Mouse (Mus musculus): ENCODE measurements around the gene Zfp385a. TPM values are rescaled to one million over a fixed set of nuclear protein-coding genes. Genes with fewer than 3 reads are reported as not detected.

Zfp385a gene
- polyA plus RNA-seq, 1 experiment from 2014 or later: 11.2 TPM

- Histone ChIP-seq H3K4me3 (replicated peaks) (peak overlapping the region; percentile 41), H3K9ac (replicated peaks) (peak overlapping the region; percentile 66), H3K4me1 (replicated peaks) (peaks cover 74% of the 10 kb centered on the region), H3K27me3 (peaks cover 9% of the 10 kb centered on the region; the same call in 1 of the 2 replicates), H3K27ac (peak overlapping the region; percentile 98), H3K4me2 (peak overlapping the region; percentile 75), H3K36me3 (no peaks in the 10 kb centered on the region), H3K9me3 (no peaks in the 10 kb centered on the region)
- WGBS: under 1% methylated on average over 71 of the region's 71 CpGs
- peak; percentile 88 for ATAC-seq (ENCODE audit: insufficient number of reproducible peaks, insufficient read depth, low FRiP score, low TSS enrichment, low read depth)
Observed at GRCm38 (mm10) chr15:103305070-103305678, 34.7 kb downstream of the Zfp385a start.

- H3K9ac ChIP-seq (replicated peaks): peak overlapping the region; percentile 66
- peak overlapping the region; percentile 75 for H3K4me2 ChIP-seq
- peak overlapping the region; percentile 41 for H3K4me3 ChIP-seq (replicated peaks)
- H3K9me3 ChIP-seq: no peaks in the 10 kb centered on the region
- peak overlapping the region; percentile 98 for H3K27ac ChIP-seq
- peaks cover 9% of the 10 kb centered on the region; the same call in 1 of the 2 replicates for H3K27me3 ChIP-seq
- WGBS: 0% methylated on average over 9 of the region's 9 CpGs
- no peaks in the 10 kb centered on the region for H3K36me3 ChIP-seq
- peak; percentile 1; the same call in 1 of the 2 replicates for ATAC-seq (ENCODE audit: insufficient number of reproducible peaks, insufficient read depth, low FRiP score, low TSS enrichment, low read depth)
- H3K4me1 ChIP-seq (replicated peaks): peaks cover 80% of the 10 kb centered on the region
Observed at GRCm38 (mm10) chr15:103304616-103304969, 35.3 kb downstream of the Zfp385a start.

GRCm38 (mm10) chr15:103303916-103304615, 35.8 kb downstream of the Zfp385a start:
- H3K27me3 ChIP-seq: peaks cover 4% of the 10 kb centered on the region; the same call in 1 of the 2 replicates
- peaks cover 85% of the 10 kb centered on the region for H3K4me1 ChIP-seq (replicated peaks)
- peak overlapping the region; percentile 41 for H3K4me3 ChIP-seq (replicated peaks)
- H3K27ac ChIP-seq: peak overlapping the region; percentile 98
- H3K4me2 ChIP-seq: peak overlapping the region; percentile 75
- peak overlapping the region; percentile 66 for H3K9ac ChIP-seq (replicated peaks)
- H3K9me3 ChIP-seq: no peaks in the 10 kb centered on the region
- ATAC-seq (ENCODE audit: insufficient number of reproducible peaks, insufficient read depth, low FRiP score, low TSS enrichment, low read depth): no peak
- 2% methylated on average over 8 of the region's 8 CpGs for WGBS
- no peaks in the 10 kb centered on the region for H3K36me3 ChIP-seq

- peak overlapping the region; percentile 0 for H3K9ac ChIP-seq (replicated peaks)
- H3K4me2 ChIP-seq: peak overlapping the region; percentile 57
- H3K27me3 ChIP-seq: no peaks in the 10 kb centered on the region
- no peak for ATAC-seq (ENCODE audit: insufficient number of reproducible peaks, insufficient read depth, low FRiP score, low TSS enrichment, low read depth)
- peaks cover 92% of the 10 kb centered on the region for H3K4me1 ChIP-seq (replicated peaks)
- peaks cover 10% of the 10 kb centered on the region for H3K36me3 ChIP-seq
- peak overlapping the region; percentile 98 for H3K27ac ChIP-seq
- no peak overlapping the region for H3K4me3 ChIP-seq (replicated peaks)
- no peaks in the 10 kb centered on the region for H3K9me3 ChIP-seq
- 2% methylated on average over 6 of the region's 6 CpGs for WGBS
Observed at GRCm38 (mm10) chr15:103302341-103303021, 37.4 kb downstream of the Zfp385a start.

- H3K4me2 ChIP-seq: peak overlapping the region; percentile 57
Observed at GRCm38 (mm10) chr15:103301547-103302340, 38.1 kb downstream of the Zfp385a start.

GRCm38 (mm10) chr15:103301046-103301445, 38.8 kb downstream of the Zfp385a start:
- no peaks in the 10 kb centered on the region for H3K27me3 ChIP-seq
- peak overlapping the region; percentile 28; the same call in 1 of the 2 replicates for H3K4me3 ChIP-seq (replicated peaks)
- H3K27ac ChIP-seq: peak overlapping the region; percentile 98
- no peaks in the 10 kb centered on the region for H3K9me3 ChIP-seq
- peaks cover 92% of the 10 kb centered on the region for H3K4me1 ChIP-seq (replicated peaks)
- WGBS: 5% methylated on average over 2 of the region's 2 CpGs
- H3K9ac ChIP-seq (replicated peaks): no peak overlapping the region
- peak overlapping the region; percentile 57 for H3K4me2 ChIP-seq
- no peak for ATAC-seq (ENCODE audit: insufficient number of reproducible peaks, insufficient read depth, low FRiP score, low TSS enrichment, low read depth)
- H3K36me3 ChIP-seq: peaks cover 16% of the 10 kb centered on the region

More at GRCm38 (mm10) chr15:103301547-103302340, 38.1 kb downstream of the Zfp385a start:
- H3K27me3 ChIP-seq: no peaks in the 10 kb centered on the region
- no peak overlapping the region for H3K4me3 ChIP-seq (replicated peaks)
- peaks cover 92% of the 10 kb centered on the region for H3K4me1 ChIP-seq (replicated peaks)
- H3K9ac ChIP-seq (replicated peaks): no peak overlapping the region; the same call in 1 of the 2 replicates
- peak overlapping the region; percentile 98 for H3K27ac ChIP-seq
- no peaks in the 10 kb centered on the region for H3K9me3 ChIP-seq
- peaks cover 16% of the 10 kb centered on the region for H3K36me3 ChIP-seq
- WGBS: 8% methylated on average over 5 of the region's 5 CpGs
- ATAC-seq (ENCODE audit: insufficient number of reproducible peaks, insufficient read depth, low FRiP score, low TSS enrichment, low read depth): no peak

GRCm38 (mm10) chr15:103300560-103300959, 39.3 kb downstream of the Zfp385a start:
- no peaks in the 10 kb centered on the region for H3K27me3 ChIP-seq
- H3K9me3 ChIP-seq: no peaks in the 10 kb centered on the region
- ATAC-seq (ENCODE audit: insufficient number of reproducible peaks, insufficient read depth, low FRiP score, low TSS enrichment, low read depth): no peak
- H3K27ac ChIP-seq: peak overlapping the region; percentile 98
- H3K9ac ChIP-seq (replicated peaks): peak overlapping the region; percentile 40; the same call in 1 of the 2 replicates
- H3K4me3 ChIP-seq (replicated peaks): peak overlapping the region; percentile 28
- H3K4me1 ChIP-seq (replicated peaks): peaks cover 92% of the 10 kb centered on the region
- peaks cover 16% of the 10 kb centered on the region for H3K36me3 ChIP-seq
- 2% methylated on average over 2 of the region's 2 CpGs for WGBS
- peak overlapping the region; percentile 57 for H3K4me2 ChIP-seq

- H3K27ac ChIP-seq: peak overlapping the region; percentile 98
Observed at GRCm38 (mm10) chr15:103300067-103300471, 39.8 kb downstream of the Zfp385a start.

GRCm38 (mm10) chr15:103299644-103300043, 40.2 kb downstream of the Zfp385a start:
- ATAC-seq (ENCODE audit: insufficient number of reproducible peaks, insufficient read depth, low FRiP score, low TSS enrichment, low read depth): no peak
- Histone ChIP-seq H3K9me3 (no peaks in the 10 kb centered on the region), H3K4me2 (peak overlapping the region; percentile 57), H3K4me3 (replicated peaks) (peak overlapping the region; percentile 28), H3K27ac (peak overlapping the region; percentile 98), H3K27me3 (no peaks in the 10 kb centered on the region), H3K36me3 (peaks cover 16% of the 10 kb centered on the region), H3K9ac (replicated peaks) (peak overlapping the region; percentile 40; the same call in 1 of the 2 replicates), H3K4me1 (replicated peaks) (peaks cover 99% of the 10 kb centered on the region)
- WGBS: 21% methylated on average over 8 of the region's 8 CpGs

More at GRCm38 (mm10) chr15:103300067-103300471, 39.8 kb downstream of the Zfp385a start:
- Histone ChIP-seq H3K27me3 (no peaks in the 10 kb centered on the region), H3K36me3 (peaks cover 16% of the 10 kb centered on the region), H3K9me3 (no peaks in the 10 kb centered on the region), H3K4me1 (replicated peaks) (peaks cover 96% of the 10 kb centered on the region), H3K4me2 (peak overlapping the region; percentile 57), H3K4me3 (replicated peaks) (peak overlapping the region; percentile 28), H3K9ac (replicated peaks) (peak overlapping the region; percentile 40; the same call in 1 of the 2 replicates)
- peak; percentile 54 for ATAC-seq (ENCODE audit: insufficient number of reproducible peaks, insufficient read depth, low FRiP score, low TSS enrichment, low read depth)
- WGBS: 2% methylated on average over 18 of the region's 18 CpGs

- Histone ChIP-seq H3K4me2 (peak overlapping the region; percentile 57), H3K27ac (peak overlapping the region; percentile 98), H3K9me3 (no peaks in the 10 kb centered on the region), H3K9ac (replicated peaks) (0 out of 2 replicates have a peak overlapping the region, but pooled peaks have one; percentile 1), H3K4me1 (replicated peaks) (peaks cover 96% of the 10 kb centered on the region), H3K4me3 (replicated peaks) (no peak overlapping the region), H3K27me3 (no peaks in the 10 kb centered on the region), H3K36me3 (peaks cover 16% of the 10 kb centered on the region)
- WGBS: 48% methylated on average over 5 of the region's 5 CpGs
- ATAC-seq (ENCODE audit: insufficient number of reproducible peaks, insufficient read depth, low FRiP score, low TSS enrichment, low read depth): no peak
Observed at GRCm38 (mm10) chr15:103298861-103299616, 40.9 kb downstream of the Zfp385a start.
